Mouse (Mus musculus) ES-Bruce4 (cell line): Measurements from ENCODE around the gene Gpx2.

ENCODE experiments used
- CTCF ChIP-seq: IDR thresholded peaks from one replicate; pipeline ENCODE4 v1.8.1; 2011; ENCODE audit warnings: low read depth, low read length
- POLR2A ChIP-seq: IDR thresholded peaks from one replicate; pipeline ENCODE4 v1.8.1; 2011; ENCODE audit warnings: low read length; ENCODE audit not compliant: insufficient read depth

DNA sequence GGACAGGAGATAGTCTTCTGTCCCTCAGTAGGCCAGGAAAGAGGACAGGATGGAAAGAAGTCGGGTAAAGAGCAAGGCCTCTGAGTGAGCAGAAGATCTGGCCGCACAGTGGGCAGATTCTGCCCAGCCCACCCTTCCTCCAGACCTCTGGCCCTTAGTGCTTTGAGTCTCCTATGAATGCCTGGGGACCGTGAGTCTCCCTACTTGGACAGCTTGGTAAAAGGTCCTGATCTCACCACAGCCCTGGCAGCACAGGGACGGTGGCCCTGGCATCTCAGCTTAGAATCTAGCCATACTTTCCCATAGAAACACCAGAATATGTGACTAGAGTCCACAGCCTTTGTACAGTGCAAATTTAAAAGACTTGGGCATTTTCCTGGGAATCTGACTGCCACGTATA, 15.4 kb downstream of the Gpx2 start:
- no peak for TF ChIP-seq CTCF
- no peak for TF ChIP-seq POLR2A
